Mouse (Mus musculus) heart, embryonic 16.5 days (tissue): ENCODE results near the gene St7l. TPM values are rescaled to one million over a fixed set of nuclear protein-coding genes. Genes with fewer than 3 reads are reported as not detected.
"Not testable (repeated sequence)": the region's sequence is repeated elsewhere in the genome, so short reads cannot be mapped to it uniquely, and the experiment has no call there.

Experiments used
- ATAC-seq: fragments of 200-750 bp; cut with Nextera tagmentation; replicated peaks from 2 replicates; pipeline ENCODE4 v1.8.0; 2017; ENCODE audit warnings: moderate number of reproducible peaks; ENCODE audit not compliant: insufficient read depth, low FRiP score; ENCODE audit errors: extremely low read depth
- H3K27ac ChIP-seq: fragments of 300-500 bp; sonication (generic); 2 replicates; pipeline ENCODE4 v1.5.1; 2014; ENCODE audit warnings: mild to moderate bottlenecking, low read length, control low read depth, moderate library complexity
- H3K27me3 ChIP-seq: fragments of 300-500 bp; sonication (generic); 2 replicates; pipeline ENCODE4 v1.6.1; 2014; ENCODE audit warnings: low read length, mixed read lengths; ENCODE audit not compliant: control insufficient read depth, insufficient read depth
- H3K36me3 ChIP-seq: fragments of 300-500 bp; sonication (generic); 2 replicates; pipeline ENCODE4 v1.6.1; 2014; ENCODE audit not compliant: control insufficient read depth, insufficient read depth
- H3K4me1 ChIP-seq: fragments of 300-500 bp; sonication (generic); 2 replicates; pipeline ENCODE4 v1.6.1; 2014; ENCODE audit warnings: low read length, mixed read lengths; ENCODE audit not compliant: control insufficient read depth, insufficient read depth
- H3K4me2 ChIP-seq: fragments of 300-500 bp; sonication (generic); 2 replicates; pipeline ENCODE4 v1.6.1; 2014; ENCODE audit warnings: low read depth, mild to moderate bottlenecking, control low read depth, low read length
- H3K4me3 ChIP-seq: fragments of 300-500 bp; sonication (generic); 2 replicates; pipeline ENCODE4 v1.5.1; 2014; ENCODE audit warnings: mild to moderate bottlenecking, control low read depth, low read length
- H3K9ac ChIP-seq: fragments of 300-500 bp; sonication (generic); 2 replicates; pipeline ENCODE4 v1.6.1; 2014; ENCODE audit warnings: low read length, control low read depth
- H3K9me3 ChIP-seq: fragments of 300-500 bp; sonication (generic); replicated peaks from 2 replicates; pipeline ENCODE4 v1.6.1; 2016; ENCODE audit warnings: low read length; ENCODE audit not compliant: control insufficient read depth
- WGBS: fragments of 180-500 bp; shearing (Covaris S2); extraction: QIAGEN DNeasy Blood & Tissue Kit; methylation state at CpG from one replicate; pipeline ENCODE4 v1.1.7; 2014; 5-methylcytosine and 5-hydroxymethylcytosine counted together
- polyA plus RNA-seq: library from polyadenylated mRNA; unstranded; fragments of >200 nt; fragmentation: Nextera tagmentation; extraction: Ambion mirVana; gene quantifications from 2 replicates; pipeline ENCODE4 v1.2.1, GENCODE M21; 2015

St7l gene
- polyA plus RNA-seq, 1 experiment from 2014 or later: 29.1 TPM

GRCm38 (mm10) chr3:104865341-104865788 lies 1.6 kb downstream of the St7l start:
- H3K4me2 ChIP-seq: peak overlapping the region; percentile 89
- WGBS: under 1% methylated on average over 12 of the region's 12 CpGs

GRCm38 (mm10) chr3:104866674-104867073 lies 2.9 kb downstream of the St7l start:
- not testable (repeated sequence) for ATAC-seq, H3K9ac ChIP-seq, H3K4me2 ChIP-seq, H3K4me3 ChIP-seq, H3K27ac ChIP-seq, H3K9me3 ChIP-seq, H3K27me3 ChIP-seq
- H3K4me1 ChIP-seq: peaks cover 25% of the 10 kb centered on the region
- H3K36me3 ChIP-seq: peaks cover 15% of the 10 kb centered on the region

More at GRCm38 (mm10) chr3:104865341-104865788, 1.6 kb downstream of the St7l start:
- H3K4me3 ChIP-seq: peak overlapping the region; percentile 100
- ATAC-seq: peak; percentile 4; the same call in 1 of the 2 replicates
- H3K9me3 ChIP-seq: no peaks in the 10 kb centered on the region
- H3K27ac ChIP-seq: peak overlapping the region; percentile 99
- peak overlapping the region; percentile 100 for H3K9ac ChIP-seq
- peaks cover 31% of the 10 kb centered on the region for H3K4me1 ChIP-seq
- H3K36me3 ChIP-seq: peaks cover 6% of the 10 kb centered on the region
- no peaks in the 10 kb centered on the region for H3K27me3 ChIP-seq

GRCm38 (mm10) chr3:104869611-104870010 lies 5.8 kb downstream of the St7l start:
- ATAC-seq: no peak
- no peaks in the 10 kb centered on the region for H3K27me3 ChIP-seq
- H3K9ac ChIP-seq: no peak overlapping the region
- no peak overlapping the region for H3K4me3 ChIP-seq
- H3K4me1 ChIP-seq: peaks cover 9% of the 10 kb centered on the region
- no peak overlapping the region for H3K4me2 ChIP-seq
- H3K9me3 ChIP-seq: no peaks in the 10 kb centered on the region
- peaks cover 33% of the 10 kb centered on the region for H3K36me3 ChIP-seq
- H3K27ac ChIP-seq: no peak overlapping the region

GRCm38 (mm10) chr3:104888585-104888984 lies 24.8 kb downstream of the St7l start:
- H3K36me3 ChIP-seq: peaks cover 21% of the 10 kb centered on the region
- no peak overlapping the region for H3K4me2 ChIP-seq
- no peak overlapping the region for H3K9ac ChIP-seq
- H3K27me3 ChIP-seq: no peaks in the 10 kb centered on the region
- H3K9me3 ChIP-seq: no peaks in the 10 kb centered on the region; the same call in 1 of the 2 replicates
- 84% methylated on average over 3 of the region's 3 CpGs for WGBS
- no peak overlapping the region for H3K4me3 ChIP-seq
- no peak overlapping the region for H3K27ac ChIP-seq
- no peaks in the 10 kb centered on the region for H3K4me1 ChIP-seq
- no peak for ATAC-seq

- no peak for ATAC-seq
- Histone ChIP-seq H3K27me3 (no peaks in the 10 kb centered on the region), H3K27ac (no peak overlapping the region), H3K4me1 (no peaks in the 10 kb centered on the region), H3K9ac (no peak overlapping the region), H3K9me3 (no peaks in the 10 kb centered on the region), H3K4me2 (no peak overlapping the region), H3K36me3 (peaks cover 25% of the 10 kb centered on the region), H3K4me3 (no peak overlapping the region)
- WGBS: 83% methylated on average over 3 of the region's 3 CpGs
Measured at GRCm38 (mm10) chr3:104896141-104896540, 32.3 kb downstream of the St7l start.

GRCm38 (mm10) chr3:104901154-104901553 lies 37.3 kb downstream of the St7l start:
- WGBS: 92% methylated on average over 4 of the region's 4 CpGs
- Histone ChIP-seq H3K9me3 (no peaks in the 10 kb centered on the region), H3K27me3 (no peaks in the 10 kb centered on the region), H3K4me1 (no peaks in the 10 kb centered on the region), H3K27ac (no peak overlapping the region), H3K4me2 (no peak overlapping the region), H3K4me3 (no peak overlapping the region), H3K9ac (no peak overlapping the region), H3K36me3 (peaks cover 15% of the 10 kb centered on the region)
- no peak for ATAC-seq

GRCm38 (mm10) chr3:104905389-104905788 lies 41.6 kb downstream of the St7l start:
- Histone ChIP-seq H3K36me3 (peaks cover 14% of the 10 kb centered on the region), H3K9ac (no peak overlapping the region), H3K4me3 (no peak overlapping the region), H3K9me3 (no peaks in the 10 kb centered on the region), H3K27ac (no peak overlapping the region), H3K4me2 (no peak overlapping the region), H3K27me3 (no peaks in the 10 kb centered on the region), H3K4me1 (no peaks in the 10 kb centered on the region)
- ATAC-seq: no peak
- 87% methylated on average over 4 of the region's 4 CpGs for WGBS

GRCm38 (mm10) chr3:104906007-104906406 lies 42.2 kb downstream of the St7l start:
- no peak overlapping the region for H3K9ac ChIP-seq
- 58% methylated on average over 3 of the region's 3 CpGs for WGBS
- no peak overlapping the region for H3K27ac ChIP-seq
- peaks cover 15% of the 10 kb centered on the region for H3K36me3 ChIP-seq
- H3K4me2 ChIP-seq: no peak overlapping the region
- H3K4me1 ChIP-seq: no peaks in the 10 kb centered on the region
- no peak for ATAC-seq
- no peaks in the 10 kb centered on the region for H3K9me3 ChIP-seq
- H3K27me3 ChIP-seq: no peaks in the 10 kb centered on the region
- no peak overlapping the region for H3K4me3 ChIP-seq

GRCm38 (mm10) chr3:104909195-104909594 lies 45.4 kb downstream of the St7l start:
- H3K27me3 ChIP-seq: no peaks in the 10 kb centered on the region
- no peaks in the 10 kb centered on the region for H3K4me1 ChIP-seq
- no peak overlapping the region for H3K9ac ChIP-seq
- WGBS: 88% methylated on average over 6 of the region's 6 CpGs
- no peak overlapping the region for H3K4me3 ChIP-seq
- no peak for ATAC-seq
- H3K4me2 ChIP-seq: no peak overlapping the region
- peaks cover 10% of the 10 kb centered on the region for H3K36me3 ChIP-seq
- H3K9me3 ChIP-seq: no peaks in the 10 kb centered on the region
- H3K27ac ChIP-seq: no peak overlapping the region
